10 mouse cellular contexts compared by ENCODE assay signal in genomic region chr13:60420842-60421696, GRCm38 (mm10).
A peak's percentile ranks its signal among the peaks of the same experiment; 100 is the strongest.
DNase-seq lines count a peak whose midpoint lies in the region; ATAC-seq and TF ChIP-seq lines count a peak whose summit lies in the region.
"Had no signal": no experiment of that assay in that cellular context is flagged by ENCODE, and none has a peak within 500 bp of the region (broad histone marks: within the 10 kb centered on the region; RNA-seq: fewer than 3 reads in every experiment).

No protein-coding gene starts in this region.

- H3K27me3 ChIP-seq in heart, embryonic 10.5 days (ENCODE audit: insufficient read depth, poor library complexity, severe bottlenecking), result no peaks in the 10 kb centered on the region
- no peaks in the 10 kb centered on the region for H3K27me3 ChIP-seq in limb, embryonic 12.5 days
- H3K27me3 ChIP-seq: megakaryocyte, embryonic 14.5 days had no signal

- H3K27ac ChIP-seq in heart, embryonic 10.5 days, result peak overlapping the region; percentile 32; the same call in 1 of the 2 replicates
- H3K27ac ChIP-seq in limb, embryonic 12.5 days, result 0 out of 2 replicates have a peak overlapping the region, but pooled peaks have one; percentile 0
- H3K27ac ChIP-seq in left cerebral cortex, adult 2 months, result no peak overlapping the region

- intact Hi-C loops in left cerebral cortex, adult 2 months (cut with DNase I), result no loop called here

- no peak overlapping the region for H3K4me2 ChIP-seq in limb, embryonic 12.5 days

- H3K36me3 ChIP-seq in heart, embryonic 10.5 days, result no peaks in the 10 kb centered on the region
- H3K36me3 ChIP-seq in limb, embryonic 12.5 days, result no peaks in the 10 kb centered on the region

- DNase-seq in kidney, postnatal 4 days, result peak; percentile 45 to 54
- DNase-seq in kidney, adult 8-10 months, result no peak
- DNase-seq in adipocyte (ENCODE audit: low spot score), result peak; percentile 56
- no peak for DNase-seq in heart, embryonic 10.5 days (ENCODE audit: low spot score)
- no peak for DNase-seq in thymus, postnatal 36 days
- no peak for DNase-seq in left cerebral cortex, adult 2 months (ENCODE audit: extremely low spot score in 1 of 2, low spot score in 2 of 2)
- DNase-seq: retina, postnatal 1 day had no signal

- H3K9ac ChIP-seq in limb, embryonic 12.5 days (replicated peaks), result no peak overlapping the region

- no peaks in the 10 kb centered on the region for H3K9me3 ChIP-seq in heart, embryonic 10.5 days
- no peaks in the 10 kb centered on the region for H3K9me3 ChIP-seq in limb, embryonic 12.5 days

- H3K4me1 ChIP-seq in heart, embryonic 10.5 days, result peaks cover 20% of the 10 kb centered on the region
- H3K4me1 ChIP-seq in limb, embryonic 12.5 days (replicated peaks), result peaks cover 26% of the 10 kb centered on the region
- H3K4me1 ChIP-seq: megakaryocyte, embryonic 14.5 days had no signal

- 39% methylated on average over 3 of the region's 3 CpGs for WGBS in heart, embryonic 10.5 days
- 72% methylated on average over 3 of the region's 3 CpGs for WGBS in limb, embryonic 12.5 days

- no peak overlapping the region for H3K4me3 ChIP-seq in heart, embryonic 10.5 days
- H3K4me3 ChIP-seq in limb, embryonic 12.5 days (replicated peaks), result no peak overlapping the region
- H3K4me3 ChIP-seq in left cerebral cortex, adult 2 months, result no peak overlapping the region
- H3K4me3 ChIP-seq: megakaryocyte, embryonic 14.5 days had no signal

- no peak for TF ChIP-seq CTCF in left cerebral cortex, adult 2 months (IDR thresholded peaks at IDR 0.05)

- no peak for ATAC-seq in limb, embryonic 12.5 days (ENCODE audit: insufficient number of reproducible peaks, insufficient read depth, low FRiP score, low TSS enrichment, low read depth)
- ATAC-seq: activated CD4-positive, CD25-positive, alpha-beta regulatory T cell, adult 4 months had no signal

Comparison
In these comparisons a context has a peak if more than half of its experiments do, and no peak if none do; other contexts are left out.
1. DNase-seq: peak in kidney, postnatal 4 days (2 of 2) and adipocyte (single experiment); none in kidney, adult 8-10 months (0 of 2), heart, embryonic 10.5 days (single experiment), thymus, postnatal 36 days (0 of 2) and left cerebral cortex, adult 2 months (0 of 2).